Mouse (Mus musculus): ENCODE measurements at regions not wholly inside any gene's neighbourhood (a gene's known extent, or its start where the extent isn't known, plus 50 kb on each side); places are given as distances from the start of the nearest gene placed in this dataset.

DNA sequence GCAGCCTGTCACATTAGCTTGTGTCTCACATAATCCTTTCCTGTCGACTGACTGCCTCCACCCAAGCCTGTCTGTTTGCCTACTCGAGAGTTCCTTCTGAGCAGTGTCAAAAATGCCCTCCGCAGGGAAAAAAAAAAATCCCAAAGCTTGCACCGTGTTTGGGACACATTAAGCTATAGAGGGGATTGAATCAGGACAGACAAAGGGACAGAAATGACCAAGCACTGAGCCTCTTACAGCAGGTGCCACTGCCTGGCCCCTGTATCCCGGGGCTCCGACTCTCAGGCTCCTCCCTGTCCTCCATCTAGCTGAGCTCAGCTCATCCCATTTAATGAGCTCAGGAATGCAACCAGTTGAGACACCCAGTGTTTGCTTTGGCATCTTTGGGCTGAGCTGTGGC lies 69.1 kb upstream of the Ankrd34c start:
- no peak for TF ChIP-seq CTCF (IDR thresholded peaks at IDR 0.05; ENCODE audit: control insufficient read depth, insufficient read depth, insufficient replicate concordance, low read depth, low read length)
- no peak for TF ChIP-seq POLR2A (IDR thresholded peaks at IDR 0.05; ENCODE audit: control insufficient read depth, low read depth, low read length)
